Mouse (Mus musculus) E14TG2a.4 (cell line): ENCODE measurements around the gene Foxp1.

Source experiments
- CTCF ChIP-seq: conservative IDR thresholded peaks from 2 replicates; pipeline ENCODE4 v1.5.1; 2014; ENCODE audit warnings: low read length
- POU5F1 ChIP-seq: IDR thresholded peaks from 2 replicates; pipeline ENCODE4 v1.6.1; 2014; ENCODE audit warnings: low read length, borderline replicate concordance

DNA sequence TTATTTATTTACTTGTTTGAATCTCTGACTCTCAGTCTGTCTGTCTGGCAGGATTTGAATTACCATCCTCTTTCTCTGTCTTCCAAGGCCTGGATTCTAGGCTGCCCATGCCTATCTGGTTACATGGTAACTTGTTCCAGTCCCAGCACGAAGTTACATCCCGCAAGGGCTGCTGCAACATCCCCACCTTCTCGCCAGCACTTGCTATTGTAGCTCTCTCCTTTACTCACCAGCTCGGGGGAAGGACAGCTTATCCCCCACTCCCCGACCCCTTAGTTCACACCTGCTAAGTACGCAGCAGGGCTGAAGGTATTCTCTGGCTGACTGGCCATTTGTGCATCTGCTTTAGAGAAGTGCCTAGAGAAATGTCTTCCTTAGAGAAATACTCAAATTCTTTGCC is 537.9 kb downstream of the Foxp1 start:
- TF ChIP-seq CTCF (no peak), POU5F1 (no peak)
